Mouse (Mus musculus) olfactory bulb, adult 2 months (tissue): ENCODE results near the gene Gadd45gip1. TPM values are rescaled to one million over a fixed set of nuclear protein-coding genes. Genes with fewer than 3 reads are reported as not detected.

Source experiments
- H3K27ac ChIP-seq: fragments of 200-500 bp; 2 replicates; pipeline ENCODE4 v1.5.1; 2012; ENCODE audit warnings: low read depth, low read length; ENCODE audit not compliant: insufficient read depth
- H3K4me1 ChIP-seq: fragments of 200-500 bp; 2 replicates; pipeline ENCODE4 v1.6.1; 2012; ENCODE audit warnings: low read length; ENCODE audit not compliant: control insufficient read depth, insufficient read depth
- H3K4me3 ChIP-seq: fragments of 200-500 bp; 2 replicates; pipeline ENCODE4 v1.5.1; 2012; ENCODE audit warnings: mild to moderate bottlenecking, low read depth, low read length, moderate library complexity; ENCODE audit not compliant: insufficient read depth
- CTCF ChIP-seq: fragments of 200-500 bp; IDR thresholded peaks from 2 replicates; pipeline ENCODE4 v1.5.1; 2012; ENCODE audit warnings: low read depth, mild to moderate bottlenecking, low read length, moderate library complexity; ENCODE audit not compliant: insufficient read depth
- POLR2A ChIP-seq: fragments of 200-500 bp; IDR thresholded peaks from 2 replicates; pipeline ENCODE4 v1.6.1; 2012; ENCODE audit warnings: mild to moderate bottlenecking, low read depth, low read length, moderate library complexity; ENCODE audit not compliant: insufficient read depth
- WGBS: fragments of 180-500 bp; shearing (Covaris S2); methylation state at CpG from one replicate; pipeline ENCODE4 v1.1.7; 2018; 5-methylcytosine and 5-hydroxymethylcytosine counted together
- polyA plus RNA-seq: library from polyadenylated mRNA; stranded (reverse); fragments of >200 nt; gene quantifications from 2 replicates; pipeline ENCODE4 v1.2.4, GENCODE M21; 2012; ENCODE audit warnings: low replicate concordance; ENCODE audit not compliant: missing spikeins, insufficient read depth, insufficient read length

Gene Gadd45gip1
- polyA plus RNA-seq = not detected in 2 replicates

GRCm38 (mm10) chr8:84831490-84831889 is at the start of gene Gadd45gip1:
TSS of gene Gadd45gip1 (plus strand) at chr8:84831522.
- Histone ChIP-seq H3K4me3 (peak within 1 kb of the TSS; percentile 79), H3K4me1 (peaks cover 2% of the 10 kb centered on the region; the same call in 1 of the 2 replicates), H3K27ac (peak within 1 kb of the TSS; percentile 80)
- 74% methylated on average over 11 of the region's 11 CpGs for WGBS
- no peak for TF ChIP-seq CTCF
- TF ChIP-seq POLR2A = no peak

- WGBS = 67% methylated on average over 5 of the region's 5 CpGs
- Histone ChIP-seq H3K4me1 (peaks cover 60% of the 10 kb centered on the region), H3K27ac (peak overlapping the region; percentile 61), H3K4me3 (no peak overlapping the region)
- no peak for TF ChIP-seq CTCF
- no peak for TF ChIP-seq POLR2A
These were observed 49.4 kb upstream of the Gadd45gip1 start for GRCm38 (mm10) chr8:84781686-84782505.

GRCm38 (mm10) chr8:84782680-84783079 is 48.6 kb upstream of the Gadd45gip1 start:
- WGBS = 72% methylated on average over 10 of the region's 10 CpGs
- TF ChIP-seq POLR2A = no peak
- no peak for TF ChIP-seq CTCF
- Histone ChIP-seq H3K4me3 (no peak overlapping the region), H3K27ac (no peak overlapping the region), H3K4me1 (peaks cover 62% of the 10 kb centered on the region)

DNA sequence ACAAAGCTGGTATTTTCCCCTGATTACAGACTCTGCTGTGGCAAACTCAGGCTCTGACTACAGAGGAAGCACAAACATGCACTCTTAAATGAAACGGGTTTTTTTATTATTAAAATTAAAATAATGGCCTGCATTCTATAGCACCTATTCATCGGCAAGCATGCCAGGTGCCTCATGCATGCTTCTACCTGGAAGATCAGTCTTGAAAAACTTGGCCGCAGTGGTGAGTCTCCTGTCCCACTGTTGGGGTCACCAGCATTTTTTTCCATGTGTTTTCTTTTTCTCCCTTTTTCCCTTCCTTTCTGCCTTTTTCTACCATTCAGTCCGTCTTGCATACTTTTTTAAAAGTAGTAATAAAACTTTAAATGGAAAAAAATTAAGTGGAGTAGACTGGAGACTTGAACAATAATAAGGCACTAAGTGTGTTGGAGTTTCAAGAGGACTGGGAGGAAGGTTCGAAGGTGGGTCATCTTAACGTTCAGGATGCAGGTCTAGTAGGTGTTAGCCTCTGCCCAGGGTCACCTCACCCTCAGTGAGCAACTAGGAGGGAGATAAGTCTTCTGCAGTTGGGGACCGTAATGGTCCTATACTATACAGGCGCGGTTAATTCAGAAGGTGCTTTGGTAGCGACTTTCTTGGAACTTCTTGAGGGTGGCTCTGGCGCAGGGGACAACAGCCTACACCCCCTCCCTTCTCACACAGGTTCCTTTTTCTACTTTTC is 48.0 kb upstream of the Gadd45gip1 start:
- H3K27ac ChIP-seq = no peak overlapping the region
- WGBS = 75% methylated on average over 11 of the region's 11 CpGs

DNA sequence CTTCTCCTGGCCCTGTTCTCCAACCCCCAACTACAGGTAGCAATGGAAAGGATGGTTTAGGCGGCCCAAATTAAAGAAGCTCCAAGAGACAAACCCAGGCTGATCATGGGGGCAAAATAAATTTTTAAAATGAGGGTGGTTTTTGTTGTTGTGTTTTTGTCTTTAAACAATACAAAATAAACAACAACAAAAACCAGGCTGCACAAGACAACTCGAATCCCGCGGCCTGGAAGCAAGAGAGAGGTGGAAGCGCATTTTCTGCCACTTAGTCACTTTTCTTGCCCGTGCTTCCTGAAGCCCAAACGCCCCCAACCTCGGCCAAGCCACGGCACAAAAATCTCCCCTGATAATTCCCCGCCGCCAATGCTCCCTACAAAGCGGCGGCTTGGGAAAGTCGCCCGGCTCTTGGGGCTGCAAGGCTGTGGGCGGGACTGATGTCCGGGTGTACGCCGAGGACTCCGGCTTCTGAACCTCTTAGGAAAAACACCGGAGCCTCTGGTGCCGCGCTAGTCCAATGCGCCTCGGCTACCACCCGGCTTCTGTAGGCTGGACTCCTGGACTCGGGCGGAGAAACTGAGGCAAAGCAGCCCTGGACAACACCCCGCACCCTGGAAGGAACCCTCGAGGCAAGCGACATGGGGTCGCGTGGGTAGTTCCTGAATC is 47.3 kb upstream of the Gadd45gip1 start:
- H3K27ac ChIP-seq = peak overlapping the region; percentile 42; the same call in 1 of the 2 replicates
- peaks cover 62% of the 10 kb centered on the region for H3K4me1 ChIP-seq
- peak overlapping the region; percentile 27 for H3K4me3 ChIP-seq

More for the DNA sequence above, 48.0 kb upstream of the Gadd45gip1 start:
- peaks cover 60% of the 10 kb centered on the region for H3K4me1 ChIP-seq
- H3K4me3 ChIP-seq = no peak overlapping the region
- no peak for TF ChIP-seq POLR2A
- TF ChIP-seq CTCF = no peak

GRCm38 (mm10) chr8:84784681-84785505 is 46.4 kb upstream of the Gadd45gip1 start:
- peaks cover 55% of the 10 kb centered on the region for H3K4me1 ChIP-seq
- WGBS = 25% methylated on average over 48 of the region's 48 CpGs
- H3K4me3 ChIP-seq = peak overlapping the region; percentile 27
- H3K27ac ChIP-seq = peak overlapping the region; percentile 42
- TF ChIP-seq POLR2A (no peak), CTCF (no peak)

More for the DNA sequence above, 47.3 kb upstream of the Gadd45gip1 start:
- TF ChIP-seq POLR2A (no peak), CTCF (no peak)
- WGBS = 20% methylated on average over 33 of the region's 33 CpGs

DNA sequence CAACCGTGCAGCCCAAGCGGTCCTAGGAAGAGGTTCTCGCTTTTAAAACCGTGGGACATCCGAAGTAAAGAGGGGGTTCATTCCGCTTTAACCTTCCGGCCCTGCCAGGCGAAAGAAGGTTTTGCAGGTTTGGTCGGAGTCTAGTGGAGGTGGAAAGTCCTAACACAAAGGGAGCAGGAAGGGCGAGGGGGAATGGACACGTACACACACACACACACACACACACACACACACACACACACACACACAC is 45.9 kb upstream of the Gadd45gip1 start:
- Histone ChIP-seq H3K4me3 (no peak overlapping the region), H3K27ac (peak overlapping the region; percentile 42), H3K4me1 (peaks cover 56% of the 10 kb centered on the region)
- TF ChIP-seq CTCF (no peak), POLR2A (no peak)
- 62% methylated on average over 11 of the region's 11 CpGs for WGBS
